In genomic region chr8:95141026-95141425, GRCm38 (mm10) we compare ENCODE assay signal across 8 mouse cellular contexts.
A peak's percentile ranks its signal among the peaks of the same experiment; 100 is the strongest.
DNase-seq lines count a peak whose midpoint lies in the region; ATAC-seq lines count a peak whose summit lies in the region.

No protein-coding gene starts in this region.

- peaks cover 4% of the 10 kb centered on the region; the same call in 1 of the 2 replicates for H3K27me3 ChIP-seq in heart, embryonic 11.5 days (ENCODE audit: control insufficient read depth, insufficient read depth, low read length)
- H3K27me3 ChIP-seq in embryonic facial prominence, embryonic 10.5 days (replicated peaks; ENCODE audit: low read depth, poor library complexity, severe bottlenecking) = peaks cover 83% of the 10 kb centered on the region
- no peaks in the 10 kb centered on the region for H3K27me3 ChIP-seq in intestine, embryonic 16.5 days (replicated peaks; ENCODE audit: control insufficient read depth, insufficient read depth, low read length)
- peaks cover 92% of the 10 kb centered on the region for H3K27me3 ChIP-seq in megakaryocyte, embryonic 14.5 days (replicated peaks)

- intact Hi-C loops in heart, postnatal 25 days (cut with DNase I) = no loop called here

- ATAC-seq in heart, embryonic 11.5 days (replicated peaks; ENCODE audit: insufficient number of reproducible peaks, low FRiP score, low TSS enrichment) = no peak
- no peak for ATAC-seq in intestine, embryonic 16.5 days

- WGBS in heart, embryonic 11.5 days (ENCODE audit: insufficient replicate concordance) = 59% methylated on average over 1 of the region's 1 CpGs
- WGBS in embryonic facial prominence, embryonic 10.5 days = 80% methylated on average over 1 of the region's 1 CpGs
- 65% methylated on average over 1 of the region's 1 CpGs for WGBS in intestine, embryonic 16.5 days

- H3K4me3 ChIP-seq in heart, embryonic 11.5 days (ENCODE audit: low read depth, low read length) = no peak overlapping the region; the same call in 1 of the 2 replicates
- H3K4me3 ChIP-seq in embryonic facial prominence, embryonic 10.5 days = peak overlapping the region; percentile 83; the same call in 1 of the 2 replicates
- H3K4me3 ChIP-seq in intestine, embryonic 16.5 days (ENCODE audit: low read length) = peak overlapping the region; percentile 3; the same call in 1 of the 2 replicates
- H3K4me3 ChIP-seq in megakaryocyte, embryonic 14.5 days (replicated peaks) = peak overlapping the region; percentile 93

- peaks cover 29% of the 10 kb centered on the region for H3K4me1 ChIP-seq in heart, embryonic 11.5 days (ENCODE audit: control insufficient read depth, insufficient read depth, low read length)
- H3K4me1 ChIP-seq in embryonic facial prominence, embryonic 10.5 days = peaks cover 73% of the 10 kb centered on the region
- H3K4me1 ChIP-seq in intestine, embryonic 16.5 days (ENCODE audit: control insufficient read depth, insufficient read depth, low read length) = peaks cover 70% of the 10 kb centered on the region
- peaks cover 88% of the 10 kb centered on the region for H3K4me1 ChIP-seq in megakaryocyte, embryonic 14.5 days

- no peak overlapping the region for H3K27ac ChIP-seq in heart, embryonic 11.5 days (ENCODE audit: low read depth, low read length)
- H3K27ac ChIP-seq in embryonic facial prominence, embryonic 10.5 days (replicated peaks) = no peak overlapping the region
- no peak overlapping the region for H3K27ac ChIP-seq in intestine, embryonic 16.5 days (ENCODE audit: low read length)

- no peaks in the 10 kb centered on the region for H3K9me3 ChIP-seq in heart, embryonic 11.5 days (replicated peaks; ENCODE audit: control insufficient read depth, low read length)
- H3K9me3 ChIP-seq in embryonic facial prominence, embryonic 10.5 days = no peaks in the 10 kb centered on the region
- no peaks in the 10 kb centered on the region for H3K9me3 ChIP-seq in intestine, embryonic 16.5 days (ENCODE audit: control insufficient read depth, low read length)
- H3K9me3 ChIP-seq in megakaryocyte, embryonic 14.5 days = no peaks in the 10 kb centered on the region

- H3K4me2 ChIP-seq in heart, embryonic 11.5 days = peak overlapping the region; percentile 94
- H3K4me2 ChIP-seq in intestine, embryonic 16.5 days (ENCODE audit: low read depth, low read length) = peak overlapping the region; percentile 92

- H3K36me3 ChIP-seq in heart, embryonic 11.5 days (ENCODE audit: control insufficient read depth, insufficient read depth, low read length) = no peaks in the 10 kb centered on the region
- H3K36me3 ChIP-seq in embryonic facial prominence, embryonic 10.5 days (replicated peaks) = no peaks in the 10 kb centered on the region
- no peaks in the 10 kb centered on the region for H3K36me3 ChIP-seq in intestine, embryonic 16.5 days (ENCODE audit: control insufficient read depth, insufficient read depth, low read length)
- peaks cover 16% of the 10 kb centered on the region for H3K36me3 ChIP-seq in megakaryocyte, embryonic 14.5 days (replicated peaks; ENCODE audit: low read length)

- 0 out of 2 replicates have a peak overlapping the region, but pooled peaks have one; percentile 28 for H3K9ac ChIP-seq in heart, embryonic 11.5 days (ENCODE audit: low read depth, low read length)
- H3K9ac ChIP-seq in intestine, embryonic 16.5 days (ENCODE audit: low read depth, low read length) = peak overlapping the region; percentile 87; the same call in 1 of the 2 replicates

- DNase-seq in heart, postnatal 25 days (ENCODE audit: low spot score) = no peak
- no peak for DNase-seq in embryonic facial prominence, embryonic 10.5 days (ENCODE audit: low spot score)
- DNase-seq in cerebellum, postnatal 10 days = no peak
- DNase-seq in embryo, embryonic 9.5 days (ENCODE audit: extremely low spot score) = no peak
- DNase-seq in spleen, postnatal 14 days (ENCODE audit: low spot score in 2 of 2) = no peak
